Mouse (Mus musculus) lung, postnatal 36 days (tissue): ENCODE measurements at regions not wholly inside any gene's neighbourhood (a gene's known extent, or its start where the extent isn't known, plus 50 kb on each side); places are given as distances from the start of the nearest gene placed in this dataset.
A peak's percentile ranks its signal among the peaks of the same experiment; 100 is the strongest.

Source experiments
- DNase-seq: peaks from one replicate; pipeline ENCODE4 v3.0.0; 2022; ENCODE audit warnings: mixed read lengths

- peak; percentile 55 for DNase-seq
Measured at GRCm38 (mm10) chr1:155472112-155472955, 55.1 kb upstream of the Xpr1 start.

- DNase-seq, result no peak
Measured at GRCm38 (mm10) chr1:155472956-155473646, 55.9 kb upstream of the Xpr1 start.

GRCm38 (mm10) chr1:155474973-155475372, 57.8 kb upstream of the Xpr1 start:
- peak; percentile 67 for DNase-seq

GRCm38 (mm10) chr1:155476237-155476636, 59.0 kb upstream of the Xpr1 start:
- peak; percentile 16 for DNase-seq

GRCm38 (mm10) chr1:155482148-155482547, 64.9 kb upstream of the Xpr1 start:
- DNase-seq, result no peak

GRCm38 (mm10) chr1:155482760-155483159, 65.5 kb upstream of the Xpr1 start:
- DNase-seq, result no peak

- peak; percentile 26 for DNase-seq
Measured at GRCm38 (mm10) chr1:155483693-155484092, 66.5 kb upstream of the Xpr1 start.

- no peak for DNase-seq
Measured at GRCm38 (mm10) chr1:155487796-155488195, 70.1 kb upstream of the Acbd6 start.

GRCm38 (mm10) chr1:155488966-155489661, 68.8 kb upstream of the Acbd6 start:
- DNase-seq, result peak; percentile 47

GRCm38 (mm10) chr1:155490131-155490530, 67.8 kb upstream of the Acbd6 start:
- peak; percentile 21 for DNase-seq

- DNase-seq, result peak; percentile 15
Measured at GRCm38 (mm10) chr1:155491205-155492026, 66.5 kb upstream of the Acbd6 start.

GRCm38 (mm10) chr1:155493333-155493732, 64.6 kb upstream of the Acbd6 start:
- no peak for DNase-seq

GRCm38 (mm10) chr1:155493799-155494198, 64.1 kb upstream of the Acbd6 start:
- no peak for DNase-seq

- DNase-seq, result no peak
Measured at GRCm38 (mm10) chr1:155494347-155494746, 63.6 kb upstream of the Acbd6 start.

GRCm38 (mm10) chr1:155499735-155500134, 58.2 kb upstream of the Acbd6 start:
- DNase-seq, result no peak

- no peak for DNase-seq
Measured at GRCm38 (mm10) chr1:155502867-155503266, 55.1 kb upstream of the Acbd6 start.

GRCm38 (mm10) chr1:155504581-155505328, 53.2 kb upstream of the Acbd6 start:
- peak; percentile 47 for DNase-seq

- DNase-seq, result no peak
Measured at GRCm38 (mm10) chr1:155505361-155506077, 52.4 kb upstream of the Acbd6 start.
